Mouse (Mus musculus): ENCODE results near the gene Vgf.

DNA sequence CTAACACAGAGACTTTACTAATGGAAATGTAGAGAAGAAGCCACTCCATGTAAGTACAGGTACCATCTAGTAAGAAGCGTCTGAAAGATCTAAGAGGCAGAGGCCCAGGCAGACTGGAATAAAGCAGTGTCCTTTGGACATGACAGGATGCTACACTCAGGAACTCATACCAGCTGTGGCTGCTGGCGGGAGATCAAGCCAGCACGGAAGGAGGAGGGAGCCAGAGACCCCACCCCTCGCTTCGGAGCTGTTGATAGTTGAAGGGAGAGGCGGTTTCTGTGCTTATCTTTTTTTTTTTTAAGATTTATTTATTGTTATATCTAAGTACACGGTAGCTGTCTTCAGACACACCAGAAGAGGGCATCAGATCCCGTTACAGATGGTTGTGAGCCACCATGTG lies 18.9 kb upstream of the Vgf start:
- TF ChIP-seq CTCF (IDR thresholded peaks at IDR 0.05; ENCODE audit: low read depth), result no peak
- TF ChIP-seq EP300 (IDR thresholded peaks at IDR 0.05; ENCODE audit: low read depth), result no peak
